Mouse (Mus musculus) embryonic fibroblast, embryonic 13.5 days (primary cell): ENCODE measurements around the gene Sbno2. TPM values are rescaled to one million over a fixed set of nuclear protein-coding genes. Genes with fewer than 3 reads are reported as not detected.

Source experiments
- H3K27ac ChIP-seq: 2 replicates; pipeline ENCODE4 v1.5.1; 2012; ENCODE audit warnings: low read length, control low read depth, inconsistent platforms; ENCODE audit not compliant: insufficient read depth
- H3K4me1 ChIP-seq: 2 replicates; pipeline ENCODE4 v1.6.1; 2011; ENCODE audit warnings: low read length; ENCODE audit not compliant: control insufficient read depth, insufficient read depth
- H3K4me3 ChIP-seq: 2 replicates; pipeline ENCODE4 v1.5.1; 2011; ENCODE audit warnings: mild to moderate bottlenecking, control low read depth, low read length; ENCODE audit not compliant: insufficient read depth
- CTCF ChIP-seq: IDR thresholded peaks from 2 replicates; pipeline ENCODE4 v1.5.1; 2011; ENCODE audit warnings: mild to moderate bottlenecking, control low read depth, low read length, moderate library complexity, borderline replicate concordance; ENCODE audit not compliant: insufficient read depth
- POLR2A ChIP-seq: IDR thresholded peaks from 2 replicates; pipeline ENCODE4 v1.6.1; 2011; ENCODE audit warnings: low read depth, mild to moderate bottlenecking, control low read depth, low read length, moderate library complexity
- polyA plus RNA-seq: library from polyadenylated mRNA; stranded (reverse); fragments of >200 nt; gene quantifications from 2 replicates; pipeline ENCODE4 v1.2.4, GENCODE M21; 2011; ENCODE audit warnings: low read depth; ENCODE audit not compliant: missing spikeins, insufficient read length

The Sbno2 gene
- polyA plus RNA-seq, 1 experiment, result 53.5 TPM

GRCm38 (mm10) chr10:80014484-80015290, 90.7 kb downstream of the Sbno2 start:
- no peaks in the 10 kb centered on the region for H3K4me1 ChIP-seq
- no peak overlapping the region for H3K27ac ChIP-seq
- no peak overlapping the region for H3K4me3 ChIP-seq
- TF ChIP-seq CTCF (peak; percentile 36; the same call in 1 of the 2 replicates), POLR2A (no peak)

GRCm38 (mm10) chr10:80013609-80014008, 91.8 kb downstream of the Sbno2 start:
- Histone ChIP-seq H3K4me3 (no peak overlapping the region), H3K27ac (no peak overlapping the region), H3K4me1 (no peaks in the 10 kb centered on the region)
- TF ChIP-seq POLR2A (no peak), CTCF (no peak)

GRCm38 (mm10) chr10:80011740-80012139, 93.6 kb downstream of the Sbno2 start:
- no peak for TF ChIP-seq POLR2A
- TF ChIP-seq CTCF, result no peak
- Histone ChIP-seq H3K4me3 (no peak overlapping the region), H3K4me1 (no peaks in the 10 kb centered on the region)

More at GRCm38 (mm10) chr10:80011740-80012139, 93.6 kb downstream of the Sbno2 start:
- no peak overlapping the region for H3K27ac ChIP-seq

Other genes starting within 250 kb of the Sbno2 start
- not detected in 2 replicates for gene Prtn3, start 231.1 kb downstream of the Sbno2 start, polyA plus RNA-seq
- 3.1 and 4.9 TPM in 2 replicates for gene Plppr3, start 230.9 kb downstream of the Sbno2 start, polyA plus RNA-seq
- not detected in 2 replicates for gene Elane, start 219.3 kb downstream of the Sbno2 start, polyA plus RNA-seq
- gene Cfd, start 214.7 kb downstream of the Sbno2 start, polyA plus RNA-seq, result not detected in 2 replicates
- gene Med16, start 196.6 kb downstream of the Sbno2 start, polyA plus RNA-seq, result 15.2 and 16.1 TPM in 2 replicates
- gene Gm26602, start 194.7 kb downstream of the Sbno2 start, polyA plus RNA-seq, result not detected in 2 replicates
- gene Kiss1r, start 188.6 kb downstream of the Sbno2 start, polyA plus RNA-seq, result 0.44 TPM in 1 of 2 replicates, not detected in the other
- gene R3hdm4, start 184.4 kb downstream of the Sbno2 start, polyA plus RNA-seq, result 66.3 and 86.3 TPM in 2 replicates
- 5.2 and 6.0 TPM in 2 replicates for gene Arid3a, start 178.5 kb downstream of the Sbno2 start, polyA plus RNA-seq
- gene Wdr18, start 145.4 kb downstream of the Sbno2 start, polyA plus RNA-seq, result 29.2 and 29.3 TPM in 2 replicates
- gene Grin3b, start 134.9 kb downstream of the Sbno2 start, polyA plus RNA-seq, result 0.15 and 0.16 TPM in 2 replicates
- 73.4 and 78.1 TPM in 2 replicates for gene Tmem259, start 121.2 kb downstream of the Sbno2 start, polyA plus RNA-seq
- gene Cnn2, start 117.0 kb downstream of the Sbno2 start, polyA plus RNA-seq, result 642 and 721 TPM in 2 replicates
- 3.5 and 4.0 TPM in 2 replicates for gene Abca7, start 109.1 kb downstream of the Sbno2 start, polyA plus RNA-seq
- gene Arhgap45, start 88.9 kb downstream of the Sbno2 start, polyA plus RNA-seq, result 1.7 and 3.1 TPM in 2 replicates
- 46.3 and 61.0 TPM in 2 replicates for gene Polr2e, start 65.8 kb downstream of the Sbno2 start, polyA plus RNA-seq
- 214 and 217 TPM in 2 replicates for gene Gpx4, start 58.4 kb downstream of the Sbno2 start, polyA plus RNA-seq
- 80.8 and 91.7 TPM in 2 replicates for gene Stk11, start 10.2 kb upstream of the Sbno2 start, polyA plus RNA-seq
- 202 and 250 TPM in 2 replicates for gene Atp5d, start 33.1 kb upstream of the Sbno2 start, polyA plus RNA-seq
- 24.1 and 28.4 TPM in 2 replicates for gene Cbarp, start 35.3 kb upstream of the Sbno2 start, polyA plus RNA-seq
- 101 TPM in 2 replicates for gene Midn, start 42.7 kb upstream of the Sbno2 start, polyA plus RNA-seq
- gene Cirbp, start 60.4 kb upstream of the Sbno2 start, polyA plus RNA-seq, result 29.2 and 50.2 TPM in 2 replicates
- 8.4 and 12.2 TPM in 2 replicates for gene 1600002K03Rik, start 67.4 kb upstream of the Sbno2 start, polyA plus RNA-seq
- gene Efna2, start 73.9 kb upstream of the Sbno2 start, polyA plus RNA-seq, result 5.2 and 8.3 TPM in 2 replicates
- gene Mum1, start 120.9 kb upstream of the Sbno2 start, polyA plus RNA-seq, result 24.0 and 29.1 TPM in 2 replicates
- 65.5 and 65.7 TPM in 2 replicates for gene Ndufs7, start 143.6 kb upstream of the Sbno2 start, polyA plus RNA-seq
- gene Gamt, start 155.4 kb upstream of the Sbno2 start, polyA plus RNA-seq, result 19.9 and 21.9 TPM in 2 replicates
- gene Dazap1, start 155.9 kb upstream of the Sbno2 start, polyA plus RNA-seq, result 117 and 142 TPM in 2 replicates
- gene Rps15, start 186.9 kb upstream of the Sbno2 start, polyA plus RNA-seq, result 2,340 and 2,493 TPM in 2 replicates
- 2.5 and 3.7 TPM in 2 replicates for gene Apc2, start 190.4 kb upstream of the Sbno2 start, polyA plus RNA-seq
- gene 2310011J03Rik, start 215.0 kb upstream of the Sbno2 start, polyA plus RNA-seq, result 16.4 and 18.6 TPM in 2 replicates
- gene Pcsk4, start 223.9 kb upstream of the Sbno2 start, polyA plus RNA-seq, result 0.42 and 0.81 TPM in 2 replicates
- gene Reep6, start 224.4 kb upstream of the Sbno2 start, polyA plus RNA-seq, result 1.5 and 1.7 TPM in 2 replicates
- 22.9 and 30.1 TPM in 2 replicates for gene Adamtsl5, start 242.8 kb upstream of the Sbno2 start, polyA plus RNA-seq